Mouse (Mus musculus) liver, embryonic 16.5 days (tissue): ENCODE measurements around the gene Cdc34b. TPM values are rescaled to one million over a fixed set of nuclear protein-coding genes. Genes with fewer than 3 reads are reported as not detected.
A peak's percentile ranks its signal among the peaks of the same experiment; 100 is the strongest.

Experiments
- ATAC-seq: fragments of 200-750 bp; cut with Nextera tagmentation; 2 replicates; pipeline ENCODE4 v1.8.0; 2017; ENCODE audit warnings: low read depth, mild to moderate bottlenecking, moderate number of reproducible peaks, moderate library complexity
- H3K27ac ChIP-seq: fragments of 300-500 bp; sonication (generic); 2 replicates; pipeline ENCODE4 v1.5.1; 2014; ENCODE audit warnings: mild to moderate bottlenecking, low read length
- H3K27me3 ChIP-seq: fragments of 300-500 bp; sonication (generic); 2 replicates; pipeline ENCODE4 v1.6.1; 2014; ENCODE audit warnings: low read depth, low read length, mixed read lengths; ENCODE audit not compliant: control insufficient read depth, insufficient read depth
- H3K36me3 ChIP-seq: fragments of 300-500 bp; sonication (generic); 2 replicates; pipeline ENCODE4 v1.6.1; 2014; ENCODE audit warnings: mild to moderate bottlenecking; ENCODE audit not compliant: control insufficient read depth, insufficient read depth
- H3K4me1 ChIP-seq: fragments of 300-500 bp; sonication (generic); 2 replicates; pipeline ENCODE4 v1.6.1; 2014; ENCODE audit warnings: low read depth, low read length, mixed read lengths; ENCODE audit not compliant: control insufficient read depth
- H3K4me2 ChIP-seq: fragments of 300-500 bp; sonication (generic); 2 replicates; pipeline ENCODE4 v1.6.1; 2014; ENCODE audit warnings: low read depth, low read length, mixed read lengths
- H3K4me3 ChIP-seq: fragments of 300-500 bp; sonication (generic); 2 replicates; pipeline ENCODE4 v1.5.1; 2014; ENCODE audit warnings: low read depth, mild to moderate bottlenecking, low read length
- H3K9ac ChIP-seq: fragments of 300-500 bp; sonication (generic); 2 replicates; pipeline ENCODE4 v1.6.1; 2014; ENCODE audit warnings: low read depth, low read length
- H3K9me3 ChIP-seq: fragments of 300-500 bp; sonication (generic); replicated peaks from 2 replicates; pipeline ENCODE4 v1.6.1; 2016; ENCODE audit warnings: low read length; ENCODE audit not compliant: control insufficient read depth
- WGBS: fragments of 180-500 bp; shearing (Covaris S2); extraction: QIAGEN DNeasy Blood & Tissue Kit; methylation state at CpG from one replicate; pipeline ENCODE4 v1.1.7; 2014; ENCODE audit not compliant: insufficient replicate concordance; 5-methylcytosine and 5-hydroxymethylcytosine counted together
- polyA plus RNA-seq: library from polyadenylated mRNA; unstranded; fragments of >200 nt; fragmentation: Nextera tagmentation; extraction: Ambion mirVana; gene quantifications from 2 replicates; pipeline ENCODE4 v1.2.1, GENCODE M21; 2015

Cdc34b gene
- polyA plus RNA-seq, 1 experiment from 2014 or later: not detected

DNA sequence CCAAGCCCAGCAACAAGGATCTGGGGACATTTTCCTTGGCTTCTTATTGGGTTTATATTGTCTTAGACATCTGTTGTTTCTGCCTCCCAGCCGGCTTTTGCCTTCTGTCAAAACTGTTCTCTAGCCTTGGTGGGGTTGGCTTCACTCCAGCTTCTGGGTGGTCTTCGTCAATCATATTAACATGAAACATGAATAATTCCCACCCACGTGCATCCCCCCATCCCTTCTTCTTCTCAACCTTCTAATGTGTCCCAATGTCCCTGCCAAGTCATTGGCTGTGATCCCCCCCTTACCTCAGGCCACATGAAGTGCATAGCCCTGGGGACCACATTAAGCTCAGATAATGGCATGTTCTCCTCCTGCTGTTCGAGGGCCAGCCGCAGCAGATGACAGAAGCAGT lies 37.1 kb upstream of the Cdc34b start, which contains the start of gene Gm11541:
Gene Gm11541, minus strand, starts transcription at position 28 of the 400 bp plus-strand sequence.
- Histone ChIP-seq H3K9ac (no peak within 1 kb of the TSS), H3K4me1 (no peaks in the 10 kb centered on the region), H3K36me3 (no peaks in the 10 kb centered on the region), H3K27me3 (no peaks in the 10 kb centered on the region), H3K9me3 (no peaks in the 10 kb centered on the region), H3K4me3 (no peak within 1 kb of the TSS), H3K4me2 (no peak within 1 kb of the TSS), H3K27ac (no peak within 1 kb of the TSS)
- WGBS: 58% methylated on average over 5 of the region's 5 CpGs
- no peak for ATAC-seq

DNA sequence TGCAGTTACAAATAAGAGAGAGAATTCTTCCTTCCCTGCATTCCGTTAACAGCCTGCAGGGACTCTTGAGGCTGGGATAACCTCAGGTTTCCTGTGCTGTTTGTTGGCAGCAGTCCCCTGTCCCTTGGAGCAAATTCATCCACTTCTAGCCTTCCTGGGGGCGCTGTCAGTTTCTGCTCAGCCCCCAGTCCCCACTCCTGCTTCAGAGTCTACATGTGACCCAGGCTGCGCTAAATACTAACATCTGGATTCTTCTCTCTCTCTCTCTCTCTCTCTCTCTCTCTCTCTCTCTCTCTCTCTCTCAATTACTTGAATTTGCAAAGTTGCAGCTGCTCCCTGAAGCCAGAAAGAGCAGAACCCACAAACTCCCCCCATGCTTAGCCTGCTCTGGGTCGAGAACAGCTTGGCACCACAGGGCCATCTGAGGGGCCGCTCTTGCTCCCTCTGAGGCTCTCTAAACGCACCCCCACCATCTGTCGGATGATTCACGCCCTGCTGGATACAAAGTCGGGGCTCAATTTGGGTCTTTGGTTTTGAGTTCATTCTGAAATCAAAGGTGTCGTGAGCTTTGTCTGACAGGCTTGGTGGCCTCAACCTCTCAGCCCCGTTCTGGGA lies 28.2 kb upstream of the Cdc34b start:
- no peaks in the 10 kb centered on the region; the same call in 1 of the 2 replicates for H3K9me3 ChIP-seq
- H3K36me3 ChIP-seq: no peaks in the 10 kb centered on the region
- no peak overlapping the region for H3K9ac ChIP-seq
- H3K4me1 ChIP-seq: no peaks in the 10 kb centered on the region
- H3K4me3 ChIP-seq: no peak overlapping the region
- ATAC-seq: no peak
- no peak overlapping the region for H3K27ac ChIP-seq
- WGBS: 41% methylated on average over 11 of the region's 11 CpGs
- H3K27me3 ChIP-seq: no peaks in the 10 kb centered on the region; the same call in 1 of the 2 replicates
- H3K4me2 ChIP-seq: no peak overlapping the region

DNA sequence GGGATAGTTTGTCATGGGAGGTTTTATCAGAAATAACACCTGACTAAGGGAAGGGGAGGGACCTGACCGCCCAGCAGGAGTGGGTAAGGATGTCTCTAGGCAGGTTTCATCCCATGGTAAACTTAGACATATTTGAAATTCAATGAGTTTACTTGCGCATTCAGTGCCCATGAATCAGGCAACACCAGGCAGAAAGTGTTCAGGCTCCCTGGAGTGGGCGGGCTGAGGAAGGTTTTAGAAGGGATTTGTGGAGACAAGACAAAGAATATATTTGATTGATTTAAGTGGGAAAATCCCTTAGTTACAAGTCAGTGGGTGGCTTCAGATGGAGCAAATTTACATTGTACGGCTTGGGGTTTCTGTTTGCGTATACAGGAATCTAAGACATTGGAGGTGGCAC lies 26.0 kb upstream of the Cdc34b start:
- H3K9ac ChIP-seq: no peak overlapping the region
- ATAC-seq: no peak
- H3K9me3 ChIP-seq: no peaks in the 10 kb centered on the region; the same call in 1 of the 2 replicates
- H3K27ac ChIP-seq: no peak overlapping the region
- no peak overlapping the region for H3K4me2 ChIP-seq
- H3K4me1 ChIP-seq: no peaks in the 10 kb centered on the region
- H3K4me3 ChIP-seq: no peak overlapping the region
- 63% methylated on average over 5 of the region's 5 CpGs for WGBS
- H3K36me3 ChIP-seq: no peaks in the 10 kb centered on the region
- H3K27me3 ChIP-seq: no peaks in the 10 kb centered on the region; the same call in 1 of the 2 replicates

DNA sequence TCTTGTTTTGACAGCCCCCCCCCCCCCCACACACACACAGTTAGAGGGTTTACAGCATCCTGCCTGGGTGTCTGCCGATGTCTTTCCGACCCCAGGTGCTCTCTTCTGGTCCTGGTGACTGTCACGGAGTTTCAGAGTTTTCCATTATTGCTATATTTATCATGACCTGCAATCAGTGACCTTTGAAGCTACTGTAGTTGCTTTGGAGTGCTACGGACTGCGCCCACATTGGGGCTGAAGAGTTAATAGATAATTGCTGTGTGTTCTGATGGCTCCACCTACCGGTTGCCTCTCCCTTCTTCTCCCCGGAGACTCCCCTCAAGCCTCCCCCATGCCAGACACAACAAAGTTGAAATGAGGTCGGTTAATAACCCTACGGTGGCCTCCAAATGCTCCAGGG lies 24.8 kb upstream of the Cdc34b start:
- Histone ChIP-seq H3K4me3 (no peak overlapping the region), H3K27ac (no peak overlapping the region), H3K4me1 (no peaks in the 10 kb centered on the region), H3K9ac (no peak overlapping the region), H3K4me2 (no peak overlapping the region), H3K36me3 (no peaks in the 10 kb centered on the region), H3K9me3 (no peaks in the 10 kb centered on the region; the same call in 1 of the 2 replicates), H3K27me3 (no peaks in the 10 kb centered on the region; the same call in 1 of the 2 replicates)
- ATAC-seq: peak; percentile 39; the same call in 1 of the 2 replicates
- WGBS: 8% methylated on average over 9 of the region's 9 CpGs

DNA sequence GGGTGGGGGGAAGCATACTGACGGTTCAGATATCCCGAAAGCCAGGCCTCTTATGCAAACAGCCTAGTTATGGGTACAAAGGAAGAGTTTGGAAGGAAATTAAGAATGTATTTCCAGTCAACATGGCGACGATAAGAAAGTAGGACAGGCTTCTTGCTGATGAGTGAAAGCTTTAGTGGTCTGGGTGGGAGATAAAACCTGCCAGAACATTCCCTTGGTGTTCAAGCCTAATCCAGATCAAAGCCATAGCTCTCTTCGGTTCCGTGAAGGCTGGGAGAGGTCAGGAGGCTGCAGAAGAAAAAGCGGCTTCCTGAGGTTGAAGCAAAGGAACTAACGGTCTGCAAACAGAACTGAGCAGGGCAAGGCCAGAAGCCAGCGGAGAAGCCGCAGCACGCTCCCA lies 24.3 kb upstream of the Cdc34b start:
- Histone ChIP-seq H3K36me3 (no peaks in the 10 kb centered on the region), H3K9me3 (no peaks in the 10 kb centered on the region; the same call in 1 of the 2 replicates), H3K27ac (no peak overlapping the region), H3K9ac (no peak overlapping the region), H3K4me1 (no peaks in the 10 kb centered on the region), H3K4me3 (no peak overlapping the region), H3K4me2 (no peak overlapping the region), H3K27me3 (no peaks in the 10 kb centered on the region; the same call in 1 of the 2 replicates)
- no peak for ATAC-seq
- WGBS: 38% methylated on average over 11 of the region's 11 CpGs

DNA sequence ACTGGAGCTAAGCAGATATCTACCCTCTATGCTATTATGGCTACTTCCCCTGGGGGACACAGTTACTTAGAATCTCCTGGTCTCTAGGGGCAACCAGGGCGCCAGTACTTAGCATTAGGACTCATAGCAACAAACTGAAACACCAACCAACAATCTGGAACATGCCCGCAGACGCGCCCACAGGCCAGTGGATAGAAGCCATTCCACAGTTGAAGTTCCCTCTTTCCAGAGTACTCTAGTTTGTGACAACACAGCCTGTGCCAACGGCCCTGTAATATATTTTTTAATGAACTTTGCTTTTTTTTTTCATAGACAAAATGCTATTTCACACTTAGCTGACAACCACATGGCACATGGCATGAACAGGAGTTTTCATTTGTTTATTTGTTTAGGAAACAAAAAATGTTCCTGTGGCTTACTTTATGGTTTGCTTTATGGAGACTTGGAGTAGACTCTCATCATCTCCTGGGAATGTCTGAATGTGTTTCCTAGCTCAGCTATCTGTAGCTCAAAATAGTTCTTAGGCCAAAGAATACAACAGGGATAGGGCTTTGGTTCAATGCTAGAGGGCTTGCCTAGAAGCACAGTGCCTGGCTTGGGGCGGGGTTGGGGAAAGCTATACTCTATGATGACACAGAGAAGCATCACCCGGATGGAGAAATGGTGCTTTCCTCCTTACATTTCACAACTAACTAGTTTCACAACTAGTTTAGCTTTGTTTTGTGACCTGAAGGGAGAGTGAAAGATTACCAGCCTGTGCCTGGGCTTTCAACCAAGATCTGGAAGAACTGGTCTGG lies 23.3 kb upstream of the Cdc34b start:
- 78% methylated on average over 7 of the region's 7 CpGs for WGBS
- no peaks in the 10 kb centered on the region for H3K36me3 ChIP-seq
- no peaks in the 10 kb centered on the region; the same call in 1 of the 2 replicates for H3K9me3 ChIP-seq
- H3K4me1 ChIP-seq: no peaks in the 10 kb centered on the region
- no peak overlapping the region for H3K27ac ChIP-seq
- H3K4me2 ChIP-seq: no peak overlapping the region
- H3K4me3 ChIP-seq: no peak overlapping the region
- no peak for ATAC-seq
- H3K9ac ChIP-seq: no peak overlapping the region
- H3K27me3 ChIP-seq: no peaks in the 10 kb centered on the region; the same call in 1 of the 2 replicates

DNA sequence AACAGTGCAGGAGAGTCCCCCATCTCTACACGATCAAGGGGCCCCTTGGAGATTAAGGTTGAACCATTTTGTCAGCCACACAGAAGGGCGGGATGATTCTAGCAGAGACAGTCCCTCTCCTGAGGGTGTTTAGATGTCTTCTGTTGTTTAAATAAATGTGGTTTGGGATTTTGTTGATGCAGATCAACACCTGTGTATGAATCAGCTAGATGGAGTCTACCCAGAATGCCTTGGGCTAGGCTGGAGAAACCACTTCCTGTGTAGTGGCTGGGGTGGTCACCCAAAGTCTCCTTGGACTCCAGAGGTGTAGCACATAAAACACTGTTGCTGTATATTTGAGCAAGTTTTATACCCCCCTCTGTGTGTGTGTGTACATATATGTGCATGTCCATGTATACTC lies 22.4 kb upstream of the Cdc34b start:
- no peak overlapping the region for H3K4me3 ChIP-seq
- no peaks in the 10 kb centered on the region for H3K27me3 ChIP-seq
- no peaks in the 10 kb centered on the region for H3K9me3 ChIP-seq
- no peak for ATAC-seq
- WGBS: 45% methylated on average over 2 of the region's 2 CpGs
- H3K9ac ChIP-seq: no peak overlapping the region
- no peak overlapping the region for H3K27ac ChIP-seq
- no peaks in the 10 kb centered on the region for H3K4me1 ChIP-seq
- no peaks in the 10 kb centered on the region for H3K36me3 ChIP-seq
- H3K4me2 ChIP-seq: no peak overlapping the region

DNA sequence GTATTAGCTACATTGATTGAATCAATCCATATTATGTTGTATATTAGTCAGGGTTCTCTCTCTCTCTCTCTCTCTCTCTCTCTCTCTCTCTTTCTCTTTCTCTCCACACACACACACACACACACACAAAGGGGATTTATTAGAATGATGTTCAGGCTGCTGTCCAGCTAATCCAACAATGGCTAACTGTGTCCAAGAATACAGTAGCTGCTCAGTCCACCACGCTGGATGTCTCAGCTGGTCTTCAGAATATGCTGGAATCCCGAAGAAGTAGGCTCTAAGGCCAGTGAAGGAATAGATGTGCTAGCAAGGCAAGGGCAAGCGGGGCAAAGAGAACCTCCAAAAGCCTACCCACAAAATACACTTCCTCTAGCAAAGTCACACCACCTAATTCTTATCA lies 14.3 kb upstream of the Cdc34b start:
- WGBS: 58% methylated on average over 3 of the region's 3 CpGs
- ATAC-seq: no peak

DNA sequence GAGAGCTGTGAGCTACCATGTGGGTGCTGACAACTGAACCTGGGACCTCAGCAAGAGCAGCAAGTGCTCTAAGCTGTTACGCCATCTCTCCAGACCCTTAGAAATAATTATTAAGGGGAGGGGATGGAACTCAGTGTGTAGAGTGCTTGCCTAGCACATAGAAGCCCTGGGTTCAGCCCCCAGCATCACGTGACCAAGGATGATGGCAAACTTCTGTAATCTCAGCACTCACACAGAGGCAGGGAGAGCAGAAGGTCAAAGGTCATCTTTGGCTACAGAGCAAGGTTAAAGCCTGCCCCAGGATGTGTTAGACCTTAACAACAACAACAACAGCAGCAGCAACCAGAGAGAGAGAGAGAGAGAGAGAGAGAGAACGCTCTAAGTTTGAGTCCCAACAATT lies 13.0 kb upstream of the Cdc34b start:
- H3K27me3 ChIP-seq: no peaks in the 10 kb centered on the region
- H3K9ac ChIP-seq: no peak overlapping the region
- 59% methylated on average over 3 of the region's 3 CpGs for WGBS

More for the DNA sequence above, 14.3 kb upstream of the Cdc34b start:
- no peaks in the 10 kb centered on the region for H3K36me3 ChIP-seq
- no peaks in the 10 kb centered on the region for H3K9me3 ChIP-seq
- H3K9ac ChIP-seq: no peak overlapping the region
- no peaks in the 10 kb centered on the region for H3K27me3 ChIP-seq
- no peak overlapping the region for H3K4me3 ChIP-seq
- H3K27ac ChIP-seq: no peak overlapping the region
- no peaks in the 10 kb centered on the region for H3K4me1 ChIP-seq
- no peak overlapping the region for H3K4me2 ChIP-seq

More for the DNA sequence above, 13.0 kb upstream of the Cdc34b start:
- no peak overlapping the region for H3K4me3 ChIP-seq
- H3K27ac ChIP-seq: no peak overlapping the region
- no peak overlapping the region for H3K4me2 ChIP-seq
- H3K4me1 ChIP-seq: no peaks in the 10 kb centered on the region
- no peaks in the 10 kb centered on the region for H3K9me3 ChIP-seq
- no peaks in the 10 kb centered on the region for H3K36me3 ChIP-seq
- no peak for ATAC-seq
